Mouse (Mus musculus) heart, embryonic 12.5 days (tissue): ENCODE data around the gene Atp6v1g1. TPM values are rescaled to one million over a fixed set of nuclear protein-coding genes. Genes with fewer than 3 reads are reported as not detected.

ENCODE experiments used
- ATAC-seq: fragments of 200-750 bp; cut with Nextera tagmentation; 2 replicates; pipeline ENCODE4 v1.8.0; 2017; ENCODE audit warnings: moderate TSS enrichment, moderate library complexity; ENCODE audit not compliant: insufficient number of reproducible peaks, low FRiP score
- H3K27ac ChIP-seq: fragments of 300-500 bp; sonication (generic); 2 replicates; pipeline ENCODE4 v1.5.1; 2016; ENCODE audit warnings: mild to moderate bottlenecking, moderate library complexity; ENCODE audit not compliant: poor library complexity, severe bottlenecking
- H3K27me3 ChIP-seq: fragments of 300-500 bp; sonication (generic); replicated peaks from 2 replicates; pipeline ENCODE4 v1.6.1; 2016; ENCODE audit warnings: mild to moderate bottlenecking, moderate library complexity
- H3K36me3 ChIP-seq: fragments of 300-500 bp; sonication (generic); 2 replicates; pipeline ENCODE4 v1.6.1; 2016; ENCODE audit warnings: mild to moderate bottlenecking, moderate library complexity
- H3K4me1 ChIP-seq: fragments of 300-500 bp; sonication (generic); replicated peaks from 2 replicates; pipeline ENCODE4 v1.6.1; 2016; ENCODE audit warnings: mild to moderate bottlenecking
- H3K4me2 ChIP-seq: fragments of 300-500 bp; sonication (generic); 2 replicates; pipeline ENCODE4 v1.6.1; 2016; ENCODE audit warnings: mild to moderate bottlenecking, moderate library complexity
- H3K4me3 ChIP-seq: fragments of 300-500 bp; sonication (generic); 2 replicates; pipeline ENCODE4 v1.5.1; 2016; ENCODE audit warnings: mild to moderate bottlenecking
- H3K9ac ChIP-seq: fragments of 300-500 bp; sonication (generic); 2 replicates; pipeline ENCODE4 v1.6.1; 2016; ENCODE audit warnings: mild to moderate bottlenecking, moderate library complexity
- H3K9me3 ChIP-seq: fragments of 300-500 bp; sonication (generic); replicated peaks from 2 replicates; pipeline ENCODE4 v1.6.1; 2016; ENCODE audit warnings: mild to moderate bottlenecking, moderate library complexity
- WGBS: fragments of 180-500 bp; shearing (Covaris S2); methylation state at CpG from one replicate; pipeline ENCODE4 v1.1.7; 2016; 5-methylcytosine and 5-hydroxymethylcytosine counted together
- polyA plus RNA-seq: library from polyadenylated mRNA; unstranded; fragments of >200 nt; fragmentation: Nextera tagmentation; extraction: Ambion mirVana; gene quantifications from 2 replicates; pipeline ENCODE4 v1.2.1, GENCODE M21; 2016

Atp6v1g1 gene
- 196 and 202 TPM in 2 replicates for polyA plus RNA-seq

DNA sequence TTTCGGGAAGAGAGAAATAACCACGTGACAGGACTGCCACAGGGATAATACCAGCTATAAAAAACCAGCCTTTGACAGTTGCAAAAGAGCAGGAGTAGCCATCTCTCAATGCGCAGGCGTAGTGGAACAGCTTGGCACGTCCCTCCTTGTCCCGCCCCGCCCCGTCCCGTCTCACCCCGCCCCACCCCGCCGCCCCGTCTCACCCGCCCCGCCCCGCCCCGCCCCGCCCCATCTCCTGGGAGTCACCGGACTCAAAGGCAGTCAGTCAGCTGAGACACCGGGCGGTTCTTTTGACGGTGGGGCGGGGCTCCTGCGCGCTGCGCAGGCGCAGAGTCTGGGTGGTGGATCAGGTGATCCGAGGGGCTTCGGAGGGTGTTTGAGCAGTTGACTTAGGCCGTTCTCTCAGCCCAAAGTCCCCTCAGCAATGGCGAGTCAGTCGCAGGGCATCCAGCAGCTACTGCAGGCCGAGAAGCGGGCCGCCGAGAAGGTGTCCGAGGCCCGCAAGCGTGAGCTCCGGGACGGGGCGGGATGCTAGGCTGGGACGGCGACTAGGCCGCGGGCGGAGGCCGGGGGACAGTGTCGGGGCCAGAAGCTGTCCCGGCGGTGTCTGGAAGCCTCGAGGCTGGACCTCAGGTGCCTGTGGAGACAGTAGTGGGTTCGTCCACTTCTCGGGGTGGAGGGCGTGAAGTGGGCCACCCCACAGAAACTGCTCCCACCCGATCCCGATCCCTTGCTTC is at the start of gene Atp6v1g1:
Gene Atp6v1g1 (plus strand): TSS at position 279 of the 737 bp plus-strand sequence.
- H3K9me3 ChIP-seq, result no peaks in the 10 kb centered on the region
- peak within 1 kb of the TSS; percentile 97 for H3K4me3 ChIP-seq
- WGBS, result under 1% methylated on average over 52 of the region's 57 CpGs
- H3K4me2 ChIP-seq, result peak within 1 kb of the TSS; percentile 76
- peak; percentile 95 for ATAC-seq
- H3K9ac ChIP-seq, result peak within 1 kb of the TSS; percentile 98
- H3K27me3 ChIP-seq, result no peaks in the 10 kb centered on the region
- peaks cover 23% of the 10 kb centered on the region for H3K36me3 ChIP-seq
- peak within 1 kb of the TSS; percentile 88 for H3K27ac ChIP-seq
- H3K4me1 ChIP-seq, result peaks cover 47% of the 10 kb centered on the region

DNA sequence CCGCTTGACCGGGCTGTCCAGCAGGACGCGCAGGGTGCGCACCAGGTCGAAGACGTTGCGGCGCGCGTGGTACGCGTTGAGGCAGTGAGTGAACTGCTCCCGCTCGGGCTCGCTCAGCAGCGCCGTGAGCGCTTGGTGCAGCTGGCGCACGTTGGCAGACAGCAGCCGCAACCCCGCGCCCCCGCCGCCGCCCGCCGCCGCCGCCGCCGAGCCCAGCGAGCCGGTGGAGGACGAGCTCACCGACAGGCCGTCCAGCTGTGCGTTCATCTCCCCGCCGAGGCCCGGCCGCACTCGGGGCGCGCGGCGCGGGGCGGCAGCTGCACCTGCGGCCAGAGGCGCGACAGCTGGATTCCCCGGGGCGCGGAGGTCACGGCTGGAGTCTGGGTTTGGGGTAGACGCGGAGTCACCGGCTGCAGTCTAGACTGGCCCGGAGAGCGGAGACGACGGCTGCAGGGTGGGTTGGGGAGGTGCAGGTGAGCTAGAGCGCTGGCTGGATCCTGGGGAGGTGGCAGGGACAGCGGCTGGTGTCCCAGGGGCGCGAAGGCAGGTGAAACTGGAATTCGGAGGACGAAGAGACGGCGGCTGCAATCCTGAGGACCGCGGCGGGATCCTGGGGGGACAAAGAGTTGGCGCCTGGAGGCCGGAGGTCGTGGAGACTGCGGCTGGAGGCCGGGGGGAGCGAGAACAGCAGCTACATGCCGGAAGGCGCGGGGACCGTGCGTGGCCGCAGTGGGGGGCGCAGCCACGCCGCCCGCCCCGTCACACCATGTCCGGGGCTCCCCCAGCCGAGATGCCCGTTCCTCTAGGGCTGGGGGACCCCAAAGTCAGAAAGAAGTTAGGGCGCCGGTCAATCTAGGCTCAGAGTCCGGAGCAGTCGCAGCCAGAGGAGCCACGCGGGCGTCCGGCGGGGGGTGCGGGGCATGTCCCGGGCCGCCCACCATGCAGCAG is 49.3 kb upstream of the Atp6v1g1 start:
- Histone ChIP-seq H3K4me3 (peak overlapping the region; percentile 71), H3K27ac (no peak overlapping the region), H3K4me1 (peaks cover 23% of the 10 kb centered on the region), H3K9ac (peak overlapping the region; percentile 70), H3K9me3 (no peaks in the 10 kb centered on the region), H3K27me3 (peaks cover 37% of the 10 kb centered on the region), H3K36me3 (no peaks in the 10 kb centered on the region), H3K4me2 (peak overlapping the region; percentile 90)
- peak; percentile 73 for ATAC-seq
- WGBS, result under 1% methylated on average over 99 of the region's 107 CpGs

DNA sequence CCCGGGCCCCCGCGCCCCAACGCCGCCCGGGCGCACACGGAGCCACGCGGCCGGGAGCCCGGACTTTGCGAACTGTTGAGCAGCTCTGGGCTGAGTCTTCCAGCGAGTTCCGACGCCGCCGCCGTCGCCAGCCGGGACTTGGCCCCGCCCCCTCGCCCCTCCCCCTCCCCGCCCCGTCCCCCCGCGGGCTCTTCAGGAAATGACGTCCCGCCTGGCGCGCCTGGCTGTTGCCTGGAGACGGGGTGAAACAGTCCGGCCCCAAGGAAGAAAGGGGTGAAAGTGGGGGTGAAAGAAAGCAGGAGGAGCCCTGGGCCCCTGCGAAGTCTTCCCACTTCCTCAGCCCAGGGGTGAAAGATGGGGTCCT is 48.7 kb upstream of the Atp6v1g1 start, which contains the start of gene Whrn:
Gene Whrn (minus strand): TSS at position 77 of the 364 bp plus-strand sequence.
- H3K4me3 ChIP-seq, result peak within 1 kb of the TSS; percentile 71
- peaks cover 23% of the 10 kb centered on the region for H3K4me1 ChIP-seq
- peaks cover 44% of the 10 kb centered on the region for H3K27me3 ChIP-seq
- no peaks in the 10 kb centered on the region for H3K36me3 ChIP-seq
- H3K27ac ChIP-seq, result no peak within 1 kb of the TSS
- H3K9me3 ChIP-seq, result no peaks in the 10 kb centered on the region
- under 1% methylated on average over 24 of the region's 34 CpGs for WGBS
- peak within 1 kb of the TSS; percentile 70 for H3K9ac ChIP-seq
- peak; percentile 81 for ATAC-seq
- peak within 1 kb of the TSS; percentile 90 for H3K4me2 ChIP-seq

DNA sequence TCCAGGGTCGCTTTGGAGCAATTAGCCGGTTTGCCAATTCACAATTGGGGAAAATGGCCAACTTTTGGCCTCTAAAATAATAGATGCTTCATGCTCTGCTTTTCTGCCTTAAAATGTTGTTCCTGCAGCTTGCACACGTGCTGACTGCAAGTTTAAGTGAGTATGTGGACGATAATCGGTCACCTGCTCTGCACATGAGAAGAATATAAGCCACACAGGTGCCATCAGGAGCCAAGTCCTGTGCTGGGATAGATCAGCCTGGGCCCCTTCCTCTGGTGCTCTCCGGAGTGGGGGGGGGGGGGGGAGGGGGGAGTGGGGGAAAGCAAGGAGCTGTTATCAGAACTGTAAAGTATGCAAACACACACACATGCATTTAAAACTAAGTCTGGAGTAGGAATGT is 48.3 kb upstream of the Atp6v1g1 start:
- WGBS, result 15% methylated on average over 6 of the region's 6 CpGs
- Histone ChIP-seq H3K4me3 (peak overlapping the region; percentile 71), H3K4me2 (peak overlapping the region; percentile 90), H3K4me1 (peaks cover 23% of the 10 kb centered on the region), H3K27me3 (peaks cover 45% of the 10 kb centered on the region), H3K27ac (no peak overlapping the region), H3K9ac (no peak overlapping the region; the same call in none of the 2 replicates), H3K9me3 (no peaks in the 10 kb centered on the region), H3K36me3 (no peaks in the 10 kb centered on the region)
- ATAC-seq, result no peak

DNA sequence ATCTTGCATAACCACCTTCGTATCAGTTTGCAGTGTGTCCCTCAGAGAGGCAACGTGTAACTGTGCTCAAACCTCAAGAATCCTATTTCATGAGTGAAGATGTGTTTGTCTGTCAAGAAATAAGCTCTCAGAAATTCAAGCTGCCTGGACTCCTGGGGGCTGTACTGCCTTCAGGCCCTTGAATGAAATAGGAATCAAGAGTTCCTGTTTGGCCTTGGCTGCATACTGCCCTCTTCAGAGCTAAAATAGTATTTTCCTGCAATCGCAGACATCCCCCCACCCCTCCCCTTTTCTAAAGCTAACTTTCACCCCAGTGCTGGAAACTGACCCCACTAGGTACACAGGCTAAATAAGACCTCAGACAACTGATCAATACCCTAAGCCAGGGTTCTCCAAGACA is 46.2 kb upstream of the Atp6v1g1 start:
- H3K27ac ChIP-seq, result no peak overlapping the region
- ATAC-seq, result no peak
- H3K9ac ChIP-seq, result no peak overlapping the region
- H3K4me1 ChIP-seq, result peaks cover 23% of the 10 kb centered on the region
- H3K4me3 ChIP-seq, result no peak overlapping the region
- H3K4me2 ChIP-seq, result no peak overlapping the region
- no peaks in the 10 kb centered on the region for H3K36me3 ChIP-seq
- WGBS, result 38% methylated on average over 3 of the region's 3 CpGs
- H3K27me3 ChIP-seq, result peaks cover 37% of the 10 kb centered on the region
- H3K9me3 ChIP-seq, result no peaks in the 10 kb centered on the region

DNA sequence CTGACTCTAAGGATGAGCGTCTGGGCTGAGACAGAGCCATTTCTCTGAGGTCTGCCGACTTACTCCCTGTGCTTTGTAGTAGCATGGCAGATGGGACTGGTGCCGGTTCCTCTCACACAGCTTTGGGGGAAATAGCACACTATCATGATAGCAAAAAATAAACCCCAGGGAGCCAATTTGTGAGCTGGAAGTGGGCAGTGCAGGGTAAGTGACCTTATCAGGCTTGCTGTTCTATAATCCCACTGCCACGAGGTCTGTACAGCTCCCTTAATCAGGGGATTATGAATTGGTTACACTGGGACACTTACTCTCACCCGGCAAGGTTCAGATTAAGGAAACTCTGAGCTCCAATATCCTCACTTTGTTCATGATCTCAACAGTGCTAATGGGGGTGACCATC is 43.5 kb upstream of the Atp6v1g1 start:
- Histone ChIP-seq H3K36me3 (no peaks in the 10 kb centered on the region), H3K4me1 (peaks cover 4% of the 10 kb centered on the region), H3K27me3 (peaks cover 17% of the 10 kb centered on the region), H3K9me3 (peaks cover 3% of the 10 kb centered on the region), H3K4me3 (no peak overlapping the region), H3K27ac (no peak overlapping the region), H3K4me2 (no peak overlapping the region), H3K9ac (no peak overlapping the region)
- WGBS, result 53% methylated on average over 5 of the region's 5 CpGs
- no peak for ATAC-seq

DNA sequence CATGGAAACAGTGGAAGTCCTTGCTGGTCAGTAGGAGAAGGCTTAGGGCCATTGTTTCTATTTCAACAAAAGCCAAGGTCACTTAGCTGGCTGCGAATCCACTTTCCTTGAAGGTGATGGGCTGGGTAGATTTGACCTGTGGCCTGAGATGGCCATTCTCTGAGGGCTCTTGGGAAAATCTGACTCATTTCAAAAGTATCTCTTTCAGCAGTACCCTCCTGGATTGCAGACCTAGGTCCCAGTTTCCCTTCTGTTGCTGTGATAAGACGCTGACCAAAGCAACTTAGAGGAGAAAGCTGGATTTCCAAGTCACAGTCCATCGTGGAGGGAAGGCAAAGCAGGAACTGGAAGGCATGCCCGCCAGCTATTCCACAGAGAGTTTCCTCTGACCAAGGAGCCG is 40.6 kb upstream of the Atp6v1g1 start:
- Histone ChIP-seq H3K27me3 (peaks cover 17% of the 10 kb centered on the region), H3K36me3 (no peaks in the 10 kb centered on the region), H3K4me2 (no peak overlapping the region), H3K9ac (no peak overlapping the region), H3K4me3 (no peak overlapping the region), H3K27ac (no peak overlapping the region), H3K4me1 (no peaks in the 10 kb centered on the region), H3K9me3 (peaks cover 7% of the 10 kb centered on the region)
- 53% methylated on average over 5 of the region's 5 CpGs for WGBS
- no peak for ATAC-seq

DNA sequence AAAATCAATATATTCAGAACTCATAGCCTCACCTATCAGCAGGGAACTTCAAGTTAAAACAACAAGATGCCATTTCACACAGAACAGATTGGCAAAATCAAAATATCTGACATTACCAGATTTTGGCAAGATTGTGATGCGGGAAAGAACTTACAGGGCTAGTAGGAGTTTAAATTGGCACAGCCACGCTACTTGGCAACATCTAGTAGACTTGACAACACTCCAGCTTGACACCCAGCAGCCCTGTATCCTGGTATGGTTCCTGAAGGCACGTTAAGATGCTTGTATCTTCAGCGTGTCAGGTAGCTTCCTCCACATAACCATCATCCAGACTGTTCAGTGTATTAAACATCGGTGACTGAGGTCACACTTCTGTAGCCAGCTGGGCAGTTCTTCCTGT is 37.1 kb upstream of the Atp6v1g1 start:
- no peaks in the 10 kb centered on the region for H3K36me3 ChIP-seq
- 68% methylated on average over 5 of the region's 5 CpGs for WGBS
- H3K4me3 ChIP-seq, result no peak overlapping the region
- H3K9ac ChIP-seq, result no peak overlapping the region
- H3K27ac ChIP-seq, result no peak overlapping the region
- no peaks in the 10 kb centered on the region for H3K4me1 ChIP-seq
- peaks cover 7% of the 10 kb centered on the region for H3K9me3 ChIP-seq
- no peak overlapping the region for H3K4me2 ChIP-seq
- H3K27me3 ChIP-seq, result no peaks in the 10 kb centered on the region
- no peak for ATAC-seq

DNA sequence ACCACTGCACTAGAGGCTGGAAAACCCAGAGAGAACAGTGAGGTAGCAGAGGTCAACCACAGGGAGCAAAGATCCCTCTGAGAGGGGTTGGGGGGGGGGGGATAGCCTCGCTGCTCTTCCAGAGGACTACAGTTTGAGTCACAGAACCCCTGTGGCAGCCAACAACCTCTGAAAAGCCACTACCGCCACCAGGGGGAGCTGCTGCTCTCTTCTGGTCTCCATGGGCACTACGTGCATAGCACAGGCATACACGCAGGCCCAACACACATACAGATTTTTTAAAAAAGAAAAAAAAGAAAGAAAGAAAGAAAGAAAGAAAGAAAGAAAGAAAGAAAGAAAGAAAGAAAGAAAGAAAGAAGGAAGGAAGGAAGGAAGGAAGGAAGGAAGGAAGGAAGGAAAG is 36.3 kb upstream of the Atp6v1g1 start:
- 34% methylated on average over 4 of the region's 4 CpGs for WGBS
- ATAC-seq, result no peak
- H3K4me1 ChIP-seq, result no peaks in the 10 kb centered on the region
- H3K27ac ChIP-seq, result no peak overlapping the region
- no peak overlapping the region for H3K4me3 ChIP-seq
- no peak overlapping the region for H3K9ac ChIP-seq
- H3K36me3 ChIP-seq, result no peaks in the 10 kb centered on the region
- peaks cover 7% of the 10 kb centered on the region for H3K9me3 ChIP-seq
- no peaks in the 10 kb centered on the region for H3K27me3 ChIP-seq
- no peak overlapping the region for H3K4me2 ChIP-seq

DNA sequence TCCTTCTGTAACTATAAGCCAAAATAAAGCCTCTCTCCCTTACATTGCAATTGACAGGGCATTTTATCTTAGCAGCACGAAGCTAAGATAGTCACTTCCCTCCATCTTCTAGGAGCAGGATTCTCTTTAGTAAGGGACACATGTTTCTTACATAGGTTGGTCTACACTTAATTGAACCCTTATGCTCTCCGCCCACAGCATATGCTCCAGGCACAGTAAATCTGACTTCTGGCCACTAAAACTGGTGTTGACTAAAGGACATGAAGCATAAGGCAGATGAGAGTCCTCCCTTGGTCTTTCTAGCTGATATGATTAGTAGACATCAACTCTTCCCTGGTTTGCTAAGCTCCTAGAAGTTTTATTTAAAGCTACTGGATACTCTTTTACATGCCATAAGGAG is 31.7 kb upstream of the Atp6v1g1 start:
- H3K4me3 ChIP-seq, result no peak overlapping the region
- no peaks in the 10 kb centered on the region for H3K9me3 ChIP-seq
- no peak overlapping the region for H3K4me2 ChIP-seq
- no peak overlapping the region for H3K9ac ChIP-seq
- H3K36me3 ChIP-seq, result no peaks in the 10 kb centered on the region
- H3K27ac ChIP-seq, result no peak overlapping the region
- WGBS, result 80% methylated on average over 2 of the region's 2 CpGs
- no peaks in the 10 kb centered on the region for H3K4me1 ChIP-seq
- ATAC-seq, result no peak
- H3K27me3 ChIP-seq, result peaks cover 3% of the 10 kb centered on the region; the same call in 1 of the 2 replicates

DNA sequence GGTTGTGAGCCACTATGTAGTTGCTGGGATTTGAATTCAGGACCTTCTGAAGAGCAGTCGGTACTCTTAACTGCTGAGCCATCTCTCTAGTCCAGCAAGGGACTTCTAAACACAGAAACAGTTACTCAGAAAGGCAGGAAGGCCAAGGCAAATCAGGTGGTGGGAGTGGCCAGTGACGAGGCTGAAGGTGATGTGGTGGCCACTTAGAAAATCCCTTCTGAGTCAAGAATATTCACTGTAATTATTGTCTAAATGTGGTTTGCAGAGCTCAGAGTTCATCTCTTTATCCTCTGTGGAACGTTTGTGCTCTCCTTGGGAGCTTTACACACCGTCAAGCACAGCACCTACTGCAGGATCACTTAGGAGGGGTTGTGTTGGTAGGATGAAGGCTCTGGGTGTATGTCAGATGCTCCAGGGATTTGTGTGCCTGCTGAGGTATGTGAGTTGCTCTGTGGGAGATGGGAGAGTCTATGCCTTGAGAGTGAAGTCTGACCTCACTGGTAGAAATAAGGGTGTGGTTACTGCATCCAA is 30.1 kb upstream of the Atp6v1g1 start:
- no peak overlapping the region for H3K27ac ChIP-seq
- H3K4me1 ChIP-seq, result no peaks in the 10 kb centered on the region
- 65% methylated on average over 4 of the region's 4 CpGs for WGBS
- ATAC-seq, result no peak
- H3K36me3 ChIP-seq, result no peaks in the 10 kb centered on the region
- H3K27me3 ChIP-seq, result peaks cover 3% of the 10 kb centered on the region; the same call in 1 of the 2 replicates
- H3K4me2 ChIP-seq, result no peak overlapping the region
- no peaks in the 10 kb centered on the region for H3K9me3 ChIP-seq
- H3K4me3 ChIP-seq, result no peak overlapping the region
- H3K9ac ChIP-seq, result no peak overlapping the region
